Mouse (Mus musculus): Measurements from ENCODE around the gene Spry1.

The Spry1 gene

DNA sequence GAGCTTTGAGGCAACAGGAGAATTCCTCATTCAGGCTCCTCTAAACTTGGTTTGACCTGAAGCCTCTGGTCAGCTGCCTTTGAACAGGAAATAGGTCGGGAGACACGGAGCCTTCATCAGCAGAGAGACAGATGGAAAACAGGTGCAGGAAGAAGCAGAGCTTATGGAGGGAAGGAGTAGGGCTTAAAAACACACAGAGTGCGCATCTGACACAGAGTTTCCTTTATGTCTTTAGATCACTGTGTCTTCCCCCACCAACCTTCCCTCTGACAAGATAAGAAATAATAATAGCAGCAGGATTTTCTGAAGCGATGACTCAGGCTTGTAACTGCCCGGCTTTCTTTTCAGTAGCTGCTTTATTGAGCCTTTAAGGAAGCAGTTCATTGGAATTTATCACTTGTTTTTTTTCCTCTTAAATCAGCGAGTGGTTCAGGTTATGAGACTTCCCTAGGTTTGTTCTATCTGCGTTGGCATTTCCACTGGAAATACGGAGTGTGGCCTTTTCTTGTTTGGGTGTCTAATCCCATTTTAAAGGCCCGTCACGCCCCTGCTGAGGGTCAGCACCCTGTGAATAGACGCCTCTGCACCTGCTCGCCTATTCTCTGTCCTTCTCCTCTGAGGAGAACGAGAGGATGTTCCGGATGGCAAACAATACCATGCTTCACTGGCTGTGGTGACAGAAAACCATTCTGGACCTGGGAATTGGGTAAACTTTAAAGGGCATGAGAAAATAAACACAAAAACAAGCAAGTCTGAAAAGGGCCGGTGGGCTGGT lies 32.7 kb downstream of the Spry1 start:
- no peak for DNase-seq (ENCODE audit: low spot score in 2 of 2)

DNA sequence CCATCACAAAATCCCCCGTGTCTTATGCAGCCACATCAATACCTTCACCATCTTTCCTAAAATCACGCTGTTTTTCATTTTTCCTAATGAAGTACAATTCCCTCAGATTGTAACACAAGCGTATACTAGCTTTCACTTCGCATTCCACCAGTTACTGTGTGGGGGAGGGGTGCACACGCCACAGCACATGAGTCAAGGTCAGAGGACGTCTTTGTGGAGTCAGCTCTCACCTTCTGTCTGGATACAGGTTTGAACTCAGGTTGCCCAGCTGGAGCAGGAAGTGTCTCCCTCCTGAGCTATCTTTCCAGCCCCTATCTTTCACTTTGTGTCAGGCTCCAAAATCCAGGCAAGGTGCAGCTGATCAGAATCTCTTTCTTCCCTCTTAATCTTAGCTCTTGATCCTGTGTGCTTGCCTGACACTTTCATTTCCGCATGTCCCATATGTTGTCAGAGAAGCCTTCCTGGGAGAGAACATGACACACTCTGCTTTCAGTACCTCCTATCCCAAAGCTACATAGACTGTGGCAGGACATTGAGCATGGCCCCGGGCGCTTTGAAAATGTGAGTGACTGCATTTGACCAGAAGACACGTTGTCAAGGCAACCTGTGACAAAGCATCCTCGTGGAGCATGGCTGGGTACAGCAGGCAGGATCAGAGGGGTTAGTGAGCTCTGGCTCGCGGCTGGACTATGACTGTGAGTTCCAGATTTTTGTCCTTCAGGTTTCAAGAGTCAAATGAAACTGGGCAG lies 33.9 kb downstream of the Spry1 start:
- DNase-seq (ENCODE audit: low spot score in 2 of 2) = no peak

DNA sequence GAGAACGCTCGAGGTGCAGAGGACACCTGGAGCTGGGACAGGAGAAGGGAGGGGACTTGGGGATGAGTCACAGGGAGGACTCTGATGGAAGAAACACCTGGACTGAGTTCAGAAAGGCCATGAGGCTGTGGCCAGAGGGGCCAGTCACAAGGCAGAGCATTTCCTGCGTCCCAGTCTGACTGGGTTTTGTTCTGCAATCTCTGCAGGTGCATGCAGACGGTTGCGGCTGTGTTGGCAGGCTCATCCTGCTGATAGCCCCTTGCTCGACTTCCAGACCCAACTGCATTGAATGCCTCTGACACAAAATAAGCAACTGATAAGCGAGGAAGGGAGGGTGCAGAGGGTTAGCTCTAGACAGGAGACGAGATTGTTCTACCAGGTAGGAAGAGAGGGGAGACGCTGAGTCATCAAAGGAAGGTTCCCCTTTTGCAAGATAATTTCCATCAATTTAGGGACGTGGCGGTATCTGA lies 35.3 kb downstream of the Spry1 start:
- DNase-seq (ENCODE audit: low spot score in 2 of 2) = no peak

DNA sequence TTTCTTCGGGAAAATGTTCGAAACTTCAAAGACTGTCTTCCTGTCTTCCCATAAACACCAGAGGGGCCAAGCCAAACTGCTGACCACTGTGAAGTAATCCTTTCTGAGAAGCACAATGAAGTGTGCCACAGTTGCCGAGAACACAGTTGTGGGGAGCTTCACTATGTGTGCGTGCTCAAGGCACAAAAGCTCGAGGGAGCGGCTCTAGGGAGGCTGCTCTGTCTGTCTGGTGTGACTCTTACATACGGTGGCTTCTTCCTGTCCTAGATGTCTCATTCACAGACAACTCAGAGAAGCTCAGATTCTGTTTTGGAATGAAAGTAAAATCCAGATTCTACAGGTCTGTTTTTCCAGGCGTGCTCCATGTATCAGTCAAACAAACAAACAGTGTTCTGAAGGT lies 36.5 kb downstream of the Spry1 start:
- DNase-seq (ENCODE audit: low spot score in 2 of 2) = no peak

DNA sequence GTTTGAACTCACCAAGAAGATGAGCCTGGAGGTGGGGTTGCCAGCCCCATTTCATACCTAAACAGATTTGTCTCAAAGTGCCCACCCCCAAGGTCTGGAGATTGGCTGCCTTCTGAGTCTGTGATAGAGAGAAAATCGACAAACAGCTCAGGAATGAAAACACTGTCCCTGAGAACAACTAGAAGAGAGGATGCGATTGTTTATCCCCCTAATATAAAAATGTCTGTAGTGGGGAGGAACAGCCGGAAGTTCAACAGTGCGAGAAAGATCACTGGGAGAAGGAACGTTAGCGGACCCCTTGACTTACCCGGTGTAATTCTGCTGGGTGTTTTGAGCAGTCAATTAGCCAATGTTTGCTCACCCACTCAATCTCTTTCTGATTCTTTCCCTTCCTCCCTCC lies 46.5 kb downstream of the Spry1 start:
- DNase-seq (ENCODE audit: low spot score in 2 of 2) = no peak

DNA sequence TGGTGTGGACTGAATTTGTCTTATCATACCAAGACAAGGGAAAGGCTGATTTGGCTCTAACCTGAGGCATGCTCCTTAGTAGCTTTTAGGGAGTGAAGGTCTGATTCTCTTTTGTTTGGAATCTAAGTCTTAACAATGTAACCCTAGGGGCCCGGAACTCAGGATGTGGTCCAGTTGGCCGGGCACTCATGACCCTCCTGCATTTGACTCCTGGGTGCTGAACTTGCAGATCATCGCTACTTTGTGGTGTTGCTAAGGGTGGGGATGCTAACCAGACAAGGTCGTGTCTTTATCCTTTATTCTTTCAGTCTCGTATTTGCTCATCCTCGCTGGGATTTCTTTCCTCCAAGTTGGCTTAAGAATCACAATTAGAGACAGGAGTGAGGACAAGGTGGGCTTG lies 47.0 kb downstream of the Spry1 start:
- DNase-seq (ENCODE audit: low spot score in 2 of 2) = no peak

DNA sequence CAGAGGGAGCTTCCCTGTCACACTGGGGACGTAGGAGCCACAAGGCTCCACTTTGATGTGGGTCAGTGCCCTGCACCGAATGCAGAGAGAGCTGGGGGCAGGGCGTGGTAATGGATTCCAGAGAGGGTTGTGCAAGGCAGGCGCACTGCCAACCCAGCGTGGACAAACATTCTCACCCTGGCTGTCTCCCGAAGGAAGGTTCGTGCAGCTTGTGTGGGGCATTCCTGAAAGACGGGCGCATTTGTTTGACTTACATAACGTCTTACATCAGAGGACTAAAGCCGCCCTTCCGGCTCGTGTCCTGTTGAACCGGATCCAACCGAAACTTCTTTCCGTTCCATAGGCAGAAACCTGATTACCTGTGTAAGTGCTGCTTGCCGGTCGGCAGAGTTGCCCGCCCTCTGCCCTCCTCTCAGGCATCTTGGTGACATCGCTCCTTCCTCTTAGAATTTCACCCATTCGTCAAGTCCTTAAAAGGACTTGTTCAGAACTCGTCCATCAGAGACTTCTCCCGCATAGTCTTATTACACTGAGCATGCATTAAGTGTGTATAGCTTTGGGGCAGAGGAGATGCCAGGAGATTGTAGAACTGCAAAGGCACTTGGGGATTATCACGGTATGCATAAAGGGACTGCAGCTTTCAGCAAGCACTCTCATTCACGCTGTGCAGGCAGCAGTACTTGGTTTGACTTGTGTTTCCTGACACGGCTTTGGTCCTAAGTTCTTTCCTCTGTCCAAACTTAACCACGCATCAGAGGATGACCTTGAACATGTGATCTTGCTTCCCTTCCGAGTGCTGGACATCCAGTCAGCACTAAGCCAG lies 47.6 kb downstream of the Spry1 start:
- DNase-seq (ENCODE audit: low spot score in 2 of 2) = peak; percentile 31 to 46

DNA sequence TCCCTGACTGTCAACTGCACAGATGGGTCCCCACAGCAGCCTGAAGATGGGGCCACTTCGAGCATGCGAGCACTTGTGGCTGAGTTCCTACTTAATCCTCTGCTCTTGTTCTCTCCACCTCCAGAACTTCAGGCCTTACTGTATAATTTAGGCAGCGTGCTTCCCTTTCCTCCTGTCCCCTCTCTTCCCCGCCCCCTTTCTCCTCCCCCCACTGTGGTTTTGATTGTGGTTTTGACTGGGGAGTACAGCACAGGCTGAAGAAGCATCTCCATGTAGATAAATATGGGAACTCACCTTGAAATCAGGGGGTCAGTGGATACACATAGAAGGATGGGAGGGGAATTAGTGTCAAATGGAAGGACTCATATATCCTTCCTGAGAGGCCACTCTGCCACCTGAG lies 53.2 kb downstream of the Spry1 start:
- no peak for DNase-seq (ENCODE audit: low spot score in 2 of 2)

DNA sequence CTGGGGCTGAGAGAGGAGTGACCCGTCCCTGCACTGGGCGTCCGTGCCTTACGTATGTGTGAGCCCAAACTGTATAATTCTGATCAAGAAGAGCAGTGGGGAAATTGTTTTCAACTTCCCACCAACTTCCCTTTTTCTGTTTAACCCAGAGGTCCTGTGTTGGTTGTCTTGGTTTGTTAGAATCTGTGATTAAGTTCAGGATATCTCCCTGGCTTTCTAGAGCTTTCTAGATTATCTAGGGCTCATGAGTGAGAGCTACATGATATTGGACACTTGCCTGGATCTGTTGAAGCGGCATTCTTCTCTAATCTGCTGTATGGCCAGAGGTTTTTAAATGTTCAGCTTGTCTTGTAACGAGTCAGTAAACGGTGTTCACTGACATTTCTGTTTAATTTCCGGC lies 53.8 kb downstream of the Spry1 start:
- no peak for DNase-seq (ENCODE audit: low spot score in 2 of 2)

Measured in frontal cortex, postnatal 14 days (tissue).